Mouse (Mus musculus): Measurements from ENCODE around the gene Hmg20b.

GRCm38 (mm10) chr10:81346453-81347067, 3.7 kb downstream of the Hmg20b start:
- TF ChIP-seq CTCF (conservative IDR thresholded peaks at IDR 0.05; ENCODE audit: insufficient read depth, insufficient read length, low read depth, low read length), result no peak; the same call in 1 of the 2 replicates
- TF ChIP-seq POLR2A (IDR thresholded peaks at IDR 0.05; ENCODE audit: low read depth, low read length), result peak; percentile 39

Measured in kidney, adult 2 months (tissue).